10 mouse cellular contexts compared by ENCODE assay signal in genomic region chr12:16587767-16588166, GRCm38 (mm10). TPM values are rescaled to one million over a fixed set of nuclear protein-coding genes. Genes with fewer than 3 reads are reported as not detected.
A peak's percentile ranks its signal among the peaks of the same experiment; 100 is the strongest.
DNase-seq lines count a peak whose midpoint lies in the region; ATAC-seq and TF ChIP-seq lines count a peak whose summit lies in the region.
"Had no signal": no experiment of that assay in that cellular context is flagged by ENCODE, and none has a peak within 500 bp of the region (broad histone marks: within the 10 kb centered on the region; RNA-seq: fewer than 3 reads in every experiment).

No protein-coding gene starts in this region.

- no peaks in the 10 kb centered on the region for H3K27me3 ChIP-seq in stomach, embryonic 14.5 days (ENCODE audit: control insufficient read depth, insufficient read depth, low read length)
- no peaks in the 10 kb centered on the region for H3K27me3 ChIP-seq in stomach, postnatal 0 days (ENCODE audit: control insufficient read depth, insufficient read depth, low read length)
- no peaks in the 10 kb centered on the region for H3K27me3 ChIP-seq in forebrain, embryonic 15.5 days
- H3K27me3 ChIP-seq in liver, embryonic 14.5 days (ENCODE audit: control insufficient read depth, insufficient read depth, low read length), result no peaks in the 10 kb centered on the region

- 71% methylated on average over 5 of the region's 5 CpGs for WGBS in stomach, embryonic 14.5 days
- 64% methylated on average over 5 of the region's 5 CpGs for WGBS in stomach, postnatal 0 days
- WGBS in forebrain, embryonic 15.5 days, result 83% methylated on average over 5 of the region's 5 CpGs
- WGBS in liver, embryonic 14.5 days (ENCODE audit: insufficient replicate concordance), result 64% methylated on average over 5 of the region's 5 CpGs

- no peak for DNase-seq in stomach, postnatal 0 days (ENCODE audit: low spot score)
- no peak for DNase-seq in liver, embryonic 14.5 days (ENCODE audit: low read depth in 3 of 3, low spot score in 3 of 3)
- no peak for DNase-seq in right cerebral cortex, postnatal 25 days
- DNase-seq in thymus, postnatal 25 days, result no peak
- no peak for DNase-seq in kidney, adult 8-10 months
- DNase-seq: cerebellum, adult 11 months; heart, postnatal 36 days; layer of hippocampus, postnatal 36 days had no signal

- no peak overlapping the region for H3K9ac ChIP-seq in stomach, embryonic 14.5 days (replicated peaks; ENCODE audit: low read depth, low read length)
- no peak overlapping the region for H3K9ac ChIP-seq in stomach, postnatal 0 days (ENCODE audit: low read length)
- H3K9ac ChIP-seq in forebrain, embryonic 15.5 days (replicated peaks), result no peak overlapping the region
- H3K9ac ChIP-seq in liver, embryonic 14.5 days (replicated peaks), result no peak overlapping the region

- no peaks in the 10 kb centered on the region for H3K36me3 ChIP-seq in stomach, embryonic 14.5 days (ENCODE audit: control insufficient read depth, insufficient read depth, low read length)
- no peaks in the 10 kb centered on the region for H3K36me3 ChIP-seq in stomach, postnatal 0 days (ENCODE audit: control insufficient read depth, insufficient read depth, low read length)
- H3K36me3 ChIP-seq in forebrain, embryonic 15.5 days, result no peaks in the 10 kb centered on the region
- no peaks in the 10 kb centered on the region for H3K36me3 ChIP-seq in liver, embryonic 14.5 days (replicated peaks; ENCODE audit: control insufficient read depth, insufficient read depth, low read depth)

- peak overlapping the region; percentile 90; the same call in 1 of the 2 replicates for H3K4me2 ChIP-seq in stomach, embryonic 14.5 days (replicated peaks; ENCODE audit: low read depth, low read length)
- no peak overlapping the region for H3K4me2 ChIP-seq in stomach, postnatal 0 days (replicated peaks; ENCODE audit: low read depth)
- peak overlapping the region; percentile 66 for H3K4me2 ChIP-seq in forebrain, embryonic 15.5 days (replicated peaks)
- H3K4me2 ChIP-seq in liver, embryonic 14.5 days (ENCODE audit: low read depth), result peak overlapping the region; percentile 96

- peaks cover 31% of the 10 kb centered on the region for H3K4me1 ChIP-seq in stomach, embryonic 14.5 days (ENCODE audit: control insufficient read depth, insufficient read depth, low read length)
- peaks cover 6% of the 10 kb centered on the region; the same call in 1 of the 2 replicates for H3K4me1 ChIP-seq in stomach, postnatal 0 days (replicated peaks; ENCODE audit: control insufficient read depth, insufficient read depth)
- peaks cover 51% of the 10 kb centered on the region for H3K4me1 ChIP-seq in forebrain, embryonic 15.5 days
- H3K4me1 ChIP-seq in liver, embryonic 14.5 days (replicated peaks; ENCODE audit: control insufficient read depth in 2 of 2, insufficient read depth in 2 of 2, low read length in 1 of 2), result peaks cover 27 to 64% of the 10 kb centered on the region in 2 experiments

- no peak for TF ChIP-seq EP300 in stomach, postnatal 0 days (optimal IDR thresholded peaks at IDR 0.05)
- TF ChIP-seq EP300 in liver, embryonic 14.5 days (IDR thresholded peaks at IDR 0.05; ENCODE audit: low read depth), result no peak

- no peak for ATAC-seq in stomach, embryonic 14.5 days (ENCODE audit: insufficient number of reproducible peaks, insufficient read depth, low FRiP score, low read depth)
- ATAC-seq in stomach, postnatal 0 days (ENCODE audit: low FRiP score, low TSS enrichment), result no peak
- ATAC-seq in forebrain, embryonic 15.5 days (replicated peaks), result no peak
- ATAC-seq in liver, embryonic 14.5 days (ENCODE audit: insufficient read depth), result no peak

- H3K9me3 ChIP-seq in stomach, embryonic 14.5 days (ENCODE audit: control insufficient read depth, low read depth, low read length), result no peaks in the 10 kb centered on the region
- H3K9me3 ChIP-seq in stomach, postnatal 0 days (ENCODE audit: control insufficient read depth, low read length), result no peaks in the 10 kb centered on the region
- no peaks in the 10 kb centered on the region for H3K9me3 ChIP-seq in forebrain, embryonic 15.5 days
- no peaks in the 10 kb centered on the region for H3K9me3 ChIP-seq in liver, embryonic 14.5 days (ENCODE audit: control insufficient read depth, low read length)

- H3K4me3 ChIP-seq in stomach, embryonic 14.5 days (ENCODE audit: low read depth, low read length), result no peak overlapping the region
- no peak overlapping the region for H3K4me3 ChIP-seq in stomach, postnatal 0 days (ENCODE audit: low read depth, low read length)
- H3K4me3 ChIP-seq in forebrain, embryonic 15.5 days, result peak overlapping the region; percentile 77
- H3K4me3 ChIP-seq in liver, embryonic 14.5 days (ENCODE audit: insufficient read depth in 1 of 2, low read depth in 2 of 2, low read length in 2 of 2), result peak overlapping the region in 1 of 2 experiments; percentile 82; a peak in 2 of 4 replicates

- H3K27ac ChIP-seq in stomach, embryonic 14.5 days (ENCODE audit: low read length), result no peak overlapping the region
- no peak overlapping the region for H3K27ac ChIP-seq in stomach, postnatal 0 days (replicated peaks)
- no peak overlapping the region for H3K27ac ChIP-seq in forebrain, embryonic 15.5 days (replicated peaks)
- no peak overlapping the region; the same call in none of the 2 replicates for H3K27ac ChIP-seq in liver, embryonic 14.5 days

- no peak for TF ChIP-seq CTCF in stomach, postnatal 0 days (IDR thresholded peaks at IDR 0.05; ENCODE audit: low read depth)
- no peak for TF ChIP-seq CTCF in liver, embryonic 14.5 days (IDR thresholded peaks at IDR 0.05; ENCODE audit: low read depth)

RNA-seq across cellular contexts. Expression of gene Lpin1, which starts 23.0 kb away (rescaled TPM):
- 4.8 and 6.5 TPM in 2 replicates for polyA plus RNA-seq in stomach, embryonic 14.5 days (2014; fragmentation: Nextera tagmentation; extraction: Ambion mirVana)
- polyA plus RNA-seq in stomach, postnatal 0 days (2015; fragmentation: Nextera tagmentation; extraction: Ambion mirVana), result 1.6 and 1.8 TPM in 2 replicates
- polyA plus RNA-seq in forebrain, embryonic 15.5 days (2015; fragmentation: Nextera tagmentation; extraction: Ambion mirVana), result 16.2 and 17.5 TPM in 2 replicates
- 5.5 and 5.8 TPM in 2 replicates for polyA plus RNA-seq in liver, embryonic 14.5 days (2012; rRNA removed)
- polyA plus RNA-seq in liver, embryonic 14.5 days (2014; fragmentation: Nextera tagmentation; extraction: Ambion mirVana), result 4.8 and 6.2 TPM in 2 replicates
